Mouse (Mus musculus): ENCODE data around the gene Cfdp1.
"Not testable (repeated sequence)": the region's sequence is repeated elsewhere in the genome, so short reads cannot be mapped to it uniquely, and the experiment has no call there.

Gene Cfdp1

DNA sequence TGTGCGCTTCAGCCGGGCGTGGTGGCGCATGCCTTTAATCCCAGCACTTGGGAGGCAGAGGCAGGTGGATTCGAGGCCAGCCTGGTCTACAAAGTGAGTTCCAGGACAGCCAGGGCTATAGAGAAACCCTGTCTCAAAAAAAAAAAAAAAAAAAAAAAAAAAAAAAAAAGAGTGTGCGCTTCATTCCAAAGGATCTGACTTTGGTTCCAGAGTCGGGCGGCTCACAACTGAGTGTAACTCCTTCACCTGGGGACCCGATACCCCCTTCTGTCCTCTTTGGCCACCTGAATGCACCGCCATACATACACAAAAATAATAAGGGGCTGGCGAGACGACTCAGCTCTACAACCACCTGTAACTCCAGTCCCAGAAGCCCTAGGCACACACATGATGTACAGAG is 872 bp downstream of the Cfdp1 start:
- not testable (repeated sequence) for DNase-seq

GRCm38 (mm10) chr8:111846746-111847145 is 7.3 kb downstream of the Cfdp1 start:
- DNase-seq, result no peak

DNA sequence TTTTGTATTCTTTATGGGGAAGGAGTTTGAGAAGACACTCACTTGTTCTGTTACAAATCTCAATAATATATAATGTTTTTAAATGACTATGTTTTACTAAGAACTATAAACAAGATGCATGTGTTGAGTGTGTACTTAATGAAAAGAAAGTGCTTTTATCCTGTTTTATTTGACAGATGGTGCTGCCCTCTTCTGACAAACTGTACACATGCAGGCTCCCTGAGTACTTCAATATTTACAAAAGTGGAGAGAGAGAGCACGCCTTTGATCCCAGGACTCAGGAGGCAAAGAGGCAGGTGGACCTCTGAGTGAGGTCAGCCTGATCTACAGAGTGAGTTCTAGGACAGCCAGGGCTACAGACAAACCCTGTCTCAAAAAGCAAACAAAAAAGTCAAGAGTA is 18.6 kb downstream of the Cfdp1 start:
- peak; percentile 46 for DNase-seq

- DNase-seq, result no peak
These were observed 20.1 kb downstream of the Cfdp1 start for GRCm38 (mm10) chr8:111834011-111834410.

DNA sequence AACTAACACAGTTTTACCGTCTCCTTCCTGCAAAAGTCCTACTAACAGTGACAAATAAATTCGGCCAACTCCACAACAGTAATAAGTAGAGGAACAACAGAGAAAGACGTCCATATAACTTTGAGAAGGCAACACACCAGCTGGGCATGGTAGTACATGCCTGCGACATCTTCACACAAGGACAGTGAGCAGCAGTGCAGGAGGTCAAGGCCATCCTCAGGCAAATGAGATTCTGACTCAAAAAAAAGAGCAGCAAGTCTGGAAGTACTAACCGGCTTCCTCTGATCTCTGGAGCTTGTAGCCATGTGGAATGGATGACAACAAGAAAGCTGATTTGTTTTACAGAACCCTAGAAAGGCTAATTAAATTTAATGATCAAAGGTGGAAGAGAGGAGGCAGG is 21.1 kb downstream of the Cfdp1 start:
- DNase-seq, result no peak

- no peak for DNase-seq
These were observed 22.1 kb downstream of the Cfdp1 start for GRCm38 (mm10) chr8:111831996-111832395.

DNA sequence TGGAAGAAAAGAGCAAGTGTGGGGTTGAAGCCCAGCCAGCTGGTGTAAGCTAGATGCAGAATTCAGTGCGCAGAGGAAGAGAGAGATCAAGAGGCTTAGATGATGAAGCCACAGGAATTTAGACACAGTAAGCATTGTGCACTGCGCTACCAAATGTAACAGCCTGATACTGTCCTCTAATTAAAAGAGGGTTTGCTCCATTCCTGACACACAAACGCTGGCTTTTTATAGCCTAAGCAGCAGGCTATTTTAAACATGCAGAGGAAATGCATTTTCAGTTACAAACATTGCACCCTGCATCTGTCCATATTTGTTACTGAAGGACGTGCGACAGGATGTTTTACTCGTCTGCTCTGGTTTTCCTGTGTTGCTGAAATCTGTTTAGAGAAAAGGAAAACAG is 25.5 kb downstream of the Cfdp1 start:
- DNase-seq, result no peak

DNA sequence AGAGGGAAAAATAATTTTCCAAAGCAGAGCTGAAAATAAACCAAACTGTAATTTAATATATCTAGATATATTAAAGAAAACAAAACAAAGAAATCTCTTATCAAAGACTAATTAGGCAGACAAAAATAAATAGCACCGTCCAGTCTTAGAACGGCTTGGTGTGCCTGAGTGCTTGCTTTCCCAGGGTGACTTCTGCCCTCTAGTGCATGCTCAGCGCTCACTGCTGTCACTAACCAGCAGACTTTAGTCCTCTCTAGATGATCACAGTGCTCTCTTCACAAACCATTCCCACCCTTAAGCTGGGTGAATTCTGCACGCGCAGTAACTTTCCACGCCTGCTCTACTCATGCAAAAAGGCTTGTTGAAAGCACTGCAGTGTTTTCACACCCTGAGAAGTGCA is 28.9 kb downstream of the Cfdp1 start:
- DNase-seq, result peak; percentile 61

DNA sequence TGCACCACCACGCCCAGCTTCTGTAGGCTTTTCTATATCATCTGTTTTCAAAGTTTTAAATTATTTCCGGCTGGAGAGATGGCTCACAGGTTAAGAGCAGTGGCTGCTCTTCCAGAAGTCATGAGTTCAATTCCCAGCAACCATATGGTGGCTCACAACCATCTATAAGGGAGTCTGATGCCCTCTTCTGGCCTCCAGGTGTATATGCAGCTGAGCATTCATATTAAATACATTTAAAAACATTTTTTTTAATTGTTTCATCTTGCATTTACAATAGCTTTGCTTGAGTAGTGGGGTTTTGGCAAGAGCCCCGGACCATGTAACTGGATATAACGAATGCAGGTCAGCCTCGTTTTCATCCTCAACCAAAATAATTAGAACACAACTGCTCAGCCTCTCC is 29.8 kb downstream of the Cfdp1 start:
- DNase-seq, result no peak

DNA sequence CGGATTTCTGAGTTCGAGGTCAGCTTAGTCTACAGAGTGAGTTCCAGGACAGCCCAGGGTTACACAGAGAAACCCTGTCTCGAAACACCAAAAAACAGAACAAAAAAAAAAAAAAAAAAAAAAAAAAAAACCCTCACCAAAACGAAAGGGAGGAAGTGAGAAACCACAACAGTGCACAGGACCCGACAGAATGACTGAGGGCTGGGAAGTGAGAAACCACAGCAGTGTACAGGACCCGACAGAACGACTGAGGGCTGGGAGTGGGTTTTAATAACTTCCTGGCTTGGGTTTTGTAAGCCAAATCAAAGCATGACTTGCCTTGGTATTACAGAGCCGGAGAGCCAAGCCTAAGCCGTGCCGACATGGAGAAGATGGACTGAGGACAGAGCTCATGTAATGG is 32.9 kb downstream of the Cfdp1 start:
- no peak for DNase-seq

DNA sequence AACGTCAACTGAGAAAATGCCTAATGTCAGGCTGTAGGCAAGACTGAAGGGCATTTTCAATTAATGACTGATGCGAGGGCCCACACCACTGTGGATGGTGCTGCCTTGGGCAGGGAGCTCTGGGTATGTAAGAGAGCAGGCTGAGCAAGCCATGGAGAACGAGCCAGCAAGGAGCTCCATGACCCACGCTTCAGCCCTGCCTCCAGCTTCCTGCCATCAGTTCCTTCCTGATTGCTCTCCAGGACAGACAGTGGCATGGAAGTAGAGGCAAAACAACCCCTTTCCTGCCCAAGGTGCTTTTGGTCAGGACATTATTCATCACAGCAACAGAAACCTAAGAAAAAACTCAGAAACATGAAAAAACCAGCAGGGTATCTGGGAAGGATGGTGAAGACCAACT is 33.4 kb downstream of the Cfdp1 start:
- peak; percentile 39 for DNase-seq

- peak; percentile 58 for DNase-seq
These were observed 34.1 kb downstream of the Cfdp1 start for GRCm38 (mm10) chr8:111820018-111820417.

DNA sequence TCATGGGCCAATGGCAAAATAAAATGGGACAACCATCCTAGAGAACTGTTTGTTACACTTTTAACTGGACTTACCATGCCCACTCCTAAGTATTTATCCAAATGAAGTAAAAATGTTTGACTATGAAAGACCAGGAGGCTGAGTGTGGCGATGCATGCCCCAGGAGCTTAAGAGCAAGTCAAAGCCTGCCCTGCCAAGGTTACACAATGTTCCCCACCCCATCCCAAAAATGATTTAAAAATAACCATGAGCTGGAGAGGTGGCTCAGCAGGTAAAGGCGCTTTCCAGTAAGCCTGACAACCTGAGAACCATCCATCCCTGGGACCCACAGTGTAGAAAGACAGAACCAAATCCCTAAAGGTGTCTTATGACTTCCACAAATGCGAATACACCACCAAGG is 35.5 kb downstream of the Cfdp1 start:
- DNase-seq, result no peak

GRCm38 (mm10) chr8:111815078-111815477 is 39.0 kb downstream of the Cfdp1 start:
- no peak for DNase-seq

GRCm38 (mm10) chr8:111813818-111814217 is 40.3 kb downstream of the Cfdp1 start:
- DNase-seq, result no peak

DNA sequence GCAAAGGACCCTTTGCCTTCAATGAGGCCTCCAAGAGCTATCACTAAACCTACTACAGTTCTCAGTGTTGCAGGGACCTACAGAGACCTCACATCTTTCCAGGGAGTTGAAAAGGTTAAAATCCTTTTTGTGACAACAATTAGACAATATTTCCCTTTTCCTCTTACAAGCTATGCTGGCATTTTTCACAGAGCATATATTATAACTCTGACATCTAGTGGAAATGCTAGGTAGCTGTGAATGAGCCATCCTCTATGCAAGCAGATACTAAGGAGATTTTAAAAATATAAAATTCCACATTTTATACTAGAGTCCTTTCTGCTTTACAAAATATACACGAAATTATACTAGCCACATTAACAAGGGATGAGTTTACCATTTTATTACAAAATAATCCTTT is 41.3 kb downstream of the Cfdp1 start:
- no peak for DNase-seq

DNA sequence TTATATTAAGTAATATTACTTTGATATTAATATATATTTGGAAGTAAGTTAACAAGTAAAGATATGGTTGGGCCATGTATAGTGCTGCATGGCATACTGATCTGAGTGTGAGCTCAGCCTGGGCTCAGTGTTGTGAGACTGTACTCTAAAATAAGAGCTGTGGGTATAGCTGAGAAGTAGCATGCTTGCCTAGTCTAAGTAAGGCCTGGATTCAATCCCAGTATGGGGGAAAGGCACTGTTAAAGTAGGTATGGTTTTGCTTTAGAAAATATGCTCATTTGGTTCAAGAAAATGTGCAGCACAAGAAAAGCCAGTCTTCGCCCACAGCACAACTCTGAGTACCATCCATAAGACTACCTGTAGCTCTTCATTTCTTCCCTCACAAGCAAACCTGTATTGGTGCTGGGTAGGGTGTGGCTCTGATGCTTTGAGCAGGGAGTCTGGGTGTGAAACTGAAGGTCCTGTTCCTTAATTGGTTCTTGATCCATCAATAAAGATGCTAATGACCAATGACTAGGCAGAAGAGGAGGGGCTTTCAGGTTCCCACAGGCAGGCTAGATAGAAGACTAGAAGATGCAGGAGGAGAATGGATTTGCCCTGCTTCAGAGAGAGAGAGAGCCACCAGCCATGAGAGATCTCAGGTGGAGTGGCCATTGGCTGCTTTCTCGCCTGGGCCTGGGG is 43.3 kb downstream of the Cfdp1 start:
- DNase-seq, result no peak

DNA sequence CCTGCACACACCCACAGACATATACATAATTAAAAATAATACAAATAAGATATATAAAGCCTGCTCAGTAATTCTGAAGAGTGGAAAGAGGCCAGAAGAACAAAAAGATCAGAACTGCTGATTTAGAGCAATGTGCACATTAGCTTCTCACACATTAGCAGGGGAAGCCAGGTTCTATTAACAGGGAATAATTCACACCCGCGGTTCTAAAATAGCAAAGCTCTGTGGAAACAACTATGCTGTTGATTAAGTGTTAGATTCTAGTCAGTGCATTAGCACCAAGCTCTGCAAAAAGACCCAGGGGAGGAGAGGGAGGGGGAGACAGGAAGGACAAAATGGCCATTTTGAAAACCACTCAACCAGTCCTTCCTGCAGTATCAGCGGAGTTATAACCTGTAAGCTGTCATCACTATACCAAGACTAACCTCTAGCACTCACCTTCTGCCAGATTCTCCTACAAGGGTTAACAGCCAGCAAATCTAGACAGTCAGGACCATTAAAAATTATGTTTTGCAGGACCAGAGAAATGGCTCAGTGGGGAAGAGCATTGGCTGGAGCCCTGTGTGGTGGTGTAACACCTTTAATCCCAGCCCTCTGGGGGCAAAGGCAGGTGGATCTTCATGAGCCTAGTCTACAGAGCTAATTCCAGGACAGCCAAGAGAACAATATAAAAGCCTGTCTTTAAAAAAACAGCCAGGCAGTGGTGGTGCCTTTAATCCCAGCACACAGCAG is 45.0 kb downstream of the Cfdp1 start:
- DNase-seq, result no peak

- no peak for DNase-seq
These were observed 46.1 kb downstream of the Cfdp1 start for GRCm38 (mm10) chr8:111808006-111808405.

DNA sequence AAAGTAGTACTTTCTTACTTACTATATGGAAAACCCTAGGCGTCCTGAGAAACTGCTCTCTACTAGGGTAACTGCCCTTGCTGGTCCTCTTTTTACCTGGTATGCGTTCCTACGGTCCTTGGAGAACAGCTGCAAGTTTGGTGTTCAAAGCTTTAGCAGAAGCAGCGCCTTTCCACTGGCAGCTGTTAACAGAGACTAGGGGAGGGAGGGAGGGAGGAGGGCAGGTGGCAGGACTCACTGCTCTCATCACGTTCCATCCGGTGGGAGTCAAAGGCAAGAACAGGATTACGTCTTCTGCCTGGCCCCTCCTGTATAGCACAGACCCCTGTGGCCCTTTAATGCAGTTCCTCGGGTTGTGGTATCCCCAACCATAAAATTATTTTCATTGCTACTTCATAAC is 50.7 kb downstream of the Cfdp1 start:
- DNase-seq, result no peak

- DNase-seq, result no peak
These were observed 51.8 kb downstream of the Cfdp1 start for GRCm38 (mm10) chr8:111802256-111802655.

DNA sequence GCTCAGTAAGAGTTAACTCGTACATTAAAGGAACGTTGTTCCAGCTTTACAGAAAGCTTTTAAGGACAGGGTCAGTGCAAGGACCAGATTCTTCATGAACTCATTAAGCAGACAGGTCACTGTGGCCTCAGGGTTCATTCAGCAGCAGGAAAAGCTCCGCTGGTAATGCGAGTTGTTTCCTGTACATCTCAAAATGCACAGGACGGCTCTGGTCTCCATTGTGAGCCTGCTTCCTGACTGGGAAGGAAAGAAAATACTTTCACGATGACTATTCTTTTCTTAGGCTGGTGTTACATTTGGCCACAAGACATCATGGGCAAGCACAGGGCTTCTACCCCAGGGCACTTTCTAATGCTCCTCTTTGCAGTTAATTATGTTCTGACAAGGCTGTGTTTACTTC is 52.6 kb downstream of the Cfdp1 start:
- no peak for DNase-seq

GRCm38 (mm10) chr8:111796528-111796927 is 57.6 kb downstream of the Cfdp1 start:
- DNase-seq, result no peak

- DNase-seq, result no peak
These were observed 60.7 kb downstream of the Cfdp1 start for GRCm38 (mm10) chr8:111793324-111793917.
